Mouse (Mus musculus) left cerebral cortex, postnatal 10 days (tissue): ENCODE results near the gene 1810010D01Rik. TPM values are rescaled to one million over a fixed set of nuclear protein-coding genes. Genes with fewer than 3 reads are reported as not detected.

Experiments
- DNase-seq, 2 experiments: peaks; one replicate each; pipeline ENCODE4 v3.0.0; 2021 to 2022; ENCODE audit warnings: low spot score in 2 of 2, mixed read lengths in 1 of 2; ENCODE audit errors: extremely low spot score in 1 of 2
- intact Hi-C: fragments of 180-260 bp; cut with DNase I; formaldehyde crosslinking; loops from one replicate; pipeline ENCODE4 v1.15.1; 2025
- total RNA-seq, 2 experiments: library from RNA; stranded (reverse); gene quantifications; 2 replicates each; pipeline ENCODE4 v1.2.3; 2021

Gene 1810010D01Rik
- total RNA-seq, 2 experiments from 2014 or later, result 0.73 TPM; not detected in 1

DNA sequence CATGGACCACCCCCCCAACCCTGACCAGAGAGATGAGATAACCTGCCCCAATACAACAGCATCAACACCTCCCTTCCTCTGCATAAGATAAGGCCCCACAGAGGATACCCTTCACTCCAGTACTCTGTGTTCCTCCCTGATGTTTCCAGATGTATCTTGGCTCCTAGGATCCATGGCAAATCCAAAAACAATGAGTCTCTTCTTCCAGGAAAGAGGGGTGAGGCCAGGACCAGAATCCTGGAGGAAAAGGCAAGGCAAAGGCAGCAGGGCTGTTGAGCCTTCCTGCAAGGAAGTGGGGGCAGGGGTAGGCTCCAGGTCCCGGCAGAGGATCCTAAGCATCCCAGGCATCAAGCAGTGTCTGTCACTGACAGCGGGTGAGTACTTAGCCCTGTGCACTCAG lies 13.4 kb upstream of the 1810010D01Rik start:
- DNase-seq, result no peak
- intact Hi-C loops, result no loop called here

DNA sequence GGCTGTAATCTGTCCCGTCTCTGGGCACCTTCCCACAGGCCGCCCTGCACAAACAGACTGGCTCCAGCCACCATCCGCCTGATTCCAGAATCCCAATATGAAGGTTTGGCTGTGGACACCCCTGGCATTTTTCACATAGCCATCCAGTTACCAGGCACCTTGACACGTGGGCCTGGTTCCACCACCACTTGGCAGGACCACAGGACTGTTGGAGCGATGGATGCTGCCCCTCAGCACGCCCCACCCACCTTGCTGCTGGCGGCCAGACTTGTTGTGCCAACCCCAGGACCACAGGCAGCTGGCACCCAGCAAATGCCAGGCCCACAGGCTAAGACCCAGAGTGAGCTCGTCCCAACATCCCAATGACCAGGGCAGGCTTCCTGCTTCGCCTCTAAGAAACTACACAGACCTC lies 11.5 kb upstream of the 1810010D01Rik start:
- peak in 1 of 2 experiments; percentile 46 for DNase-seq

DNA sequence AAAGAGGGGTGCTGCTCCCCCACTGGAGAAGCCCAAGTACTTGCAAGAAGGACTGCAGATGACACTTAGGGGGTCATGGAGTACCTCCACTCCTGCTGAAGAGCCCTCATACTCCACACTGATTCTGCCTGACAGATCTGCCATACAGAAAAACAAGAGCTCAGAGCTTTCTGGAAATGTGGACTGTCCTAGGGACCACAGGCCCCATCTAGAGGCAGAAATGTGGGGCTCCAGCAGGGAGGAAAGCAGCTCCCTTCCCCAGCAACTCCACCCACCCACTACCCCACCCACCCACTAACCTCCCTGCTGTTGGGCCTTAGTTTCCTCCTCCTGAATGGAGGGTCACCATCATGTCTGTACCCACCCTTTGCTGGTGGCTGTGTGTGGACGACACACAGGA lies 8.7 kb upstream of the 1810010D01Rik start:
- intact Hi-C loops, result no loop called here
- no peak for DNase-seq

More for the DNA sequence above, 11.5 kb upstream of the 1810010D01Rik start:
- intact Hi-C loops, result no loop called here

DNA sequence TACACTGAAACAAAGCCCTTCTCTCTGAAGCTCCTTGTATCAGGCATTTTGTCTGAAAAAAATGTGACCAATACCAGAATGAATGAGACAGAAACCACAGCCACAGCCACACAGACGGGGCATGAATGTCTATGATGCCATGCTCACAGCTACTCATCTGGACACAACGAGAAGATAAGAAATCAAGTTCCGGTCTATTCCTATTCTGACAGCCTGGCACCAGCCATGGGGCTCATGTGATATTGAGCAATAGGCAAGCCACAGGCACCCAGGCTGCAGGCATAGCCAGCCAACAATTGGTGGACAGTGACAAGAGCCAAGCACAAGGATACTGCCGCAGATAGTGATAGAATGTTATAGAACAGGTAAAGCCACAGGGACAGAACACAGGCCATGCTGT lies 7.6 kb upstream of the 1810010D01Rik start:
- intact Hi-C loops, result no loop called here
- DNase-seq, result no peak

DNA sequence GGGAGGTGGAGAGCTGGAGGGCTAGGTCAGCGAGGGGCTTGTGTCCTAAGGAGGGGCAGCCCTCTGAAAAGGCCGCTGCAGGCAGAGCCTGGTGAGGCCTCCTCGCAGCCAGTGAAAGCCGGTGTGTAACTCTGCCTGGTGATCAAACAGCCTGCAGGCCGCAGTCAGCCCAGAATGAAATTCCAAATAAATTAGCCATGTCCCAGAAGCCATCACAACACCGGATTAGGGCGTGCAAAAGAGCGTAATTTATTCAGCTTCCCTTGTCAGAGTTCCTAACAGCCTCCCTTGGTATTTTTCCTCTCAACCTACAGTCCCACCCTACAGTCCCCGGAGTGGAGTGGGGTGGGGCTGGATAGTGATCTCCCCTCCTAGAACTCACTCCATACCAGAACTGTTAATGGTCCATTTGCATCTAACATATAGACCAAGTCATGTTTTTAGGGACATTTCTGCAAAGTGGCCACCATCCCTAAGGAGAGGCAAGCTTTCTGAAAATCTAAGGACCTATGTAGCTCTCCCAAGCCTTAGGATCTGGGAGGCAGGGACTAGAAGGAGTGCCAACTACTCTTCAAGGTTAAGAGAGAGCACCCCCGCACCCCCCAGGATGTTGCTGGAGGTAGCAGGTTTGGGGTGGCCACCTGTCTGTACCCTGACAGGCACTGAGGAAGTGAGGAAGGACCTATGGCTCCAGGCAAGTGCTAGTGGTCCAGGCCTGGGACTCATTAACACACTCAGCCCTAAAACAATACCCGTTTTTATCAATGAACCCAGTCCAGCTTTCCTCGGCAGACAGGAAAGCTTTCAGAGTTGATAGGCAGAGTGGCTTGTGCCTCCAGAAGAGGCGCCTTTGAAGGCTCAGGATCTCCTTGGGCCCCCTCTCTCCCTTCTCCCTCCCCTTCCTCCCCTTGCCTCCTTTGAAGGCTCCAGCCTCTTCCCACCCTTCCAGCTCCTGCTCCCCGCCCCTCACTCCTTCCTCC lies 4.1 kb upstream of the 1810010D01Rik start:
- DNase-seq, result no peak
- intact Hi-C loops, result no loop called here

DNA sequence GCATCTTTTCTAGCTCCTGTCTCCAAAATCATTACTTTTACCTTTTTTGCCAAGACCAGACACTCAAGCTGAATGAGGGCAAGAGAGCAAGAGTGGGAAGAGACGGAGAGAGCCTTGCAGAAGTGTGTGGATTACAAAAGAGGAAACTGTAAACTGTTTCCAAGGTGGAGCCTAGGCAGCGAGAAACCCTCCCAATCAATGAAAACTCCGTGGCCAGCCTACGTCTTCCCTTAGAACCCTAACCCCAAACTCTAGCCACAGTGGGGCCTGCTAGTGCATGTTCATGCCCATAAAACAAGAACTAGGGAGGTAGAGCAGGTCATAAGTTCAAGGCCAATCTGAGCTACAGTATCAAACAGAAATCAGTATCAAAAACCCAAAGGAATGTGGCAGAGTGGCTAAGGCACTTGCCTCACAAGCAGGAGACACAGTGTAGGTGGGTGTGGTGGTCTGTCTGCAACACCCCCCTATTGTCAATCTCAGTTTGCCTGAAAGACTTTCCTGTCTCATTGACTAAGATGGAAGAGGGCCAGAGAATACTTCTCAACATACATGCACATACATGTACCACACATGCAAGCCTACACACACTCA lies 2.7 kb upstream of the 1810010D01Rik start:
- DNase-seq, result no peak
- intact Hi-C loops, result no loop called here

DNA sequence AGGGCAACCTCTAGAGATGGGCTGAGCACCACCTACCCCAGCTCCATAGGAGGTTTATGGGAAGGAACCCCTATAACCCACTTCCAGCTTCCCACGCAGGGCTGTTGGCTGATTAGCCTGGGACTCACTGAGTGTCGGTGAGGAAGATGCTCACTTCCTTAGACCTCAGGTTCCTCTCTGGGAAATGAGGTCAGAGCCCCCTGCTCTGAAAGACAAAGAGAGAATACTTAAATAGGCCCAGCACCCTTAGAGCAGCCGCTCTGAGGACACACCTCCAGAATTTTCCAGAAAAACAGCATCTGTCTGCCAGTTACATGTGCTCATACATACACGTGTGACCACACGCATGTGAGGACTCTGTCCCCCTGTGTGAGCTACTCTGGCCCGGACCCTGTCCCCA lies 1.1 kb downstream of the 1810010D01Rik start:
- DNase-seq, result no peak
- intact Hi-C loops, result no loop called here

DNA sequence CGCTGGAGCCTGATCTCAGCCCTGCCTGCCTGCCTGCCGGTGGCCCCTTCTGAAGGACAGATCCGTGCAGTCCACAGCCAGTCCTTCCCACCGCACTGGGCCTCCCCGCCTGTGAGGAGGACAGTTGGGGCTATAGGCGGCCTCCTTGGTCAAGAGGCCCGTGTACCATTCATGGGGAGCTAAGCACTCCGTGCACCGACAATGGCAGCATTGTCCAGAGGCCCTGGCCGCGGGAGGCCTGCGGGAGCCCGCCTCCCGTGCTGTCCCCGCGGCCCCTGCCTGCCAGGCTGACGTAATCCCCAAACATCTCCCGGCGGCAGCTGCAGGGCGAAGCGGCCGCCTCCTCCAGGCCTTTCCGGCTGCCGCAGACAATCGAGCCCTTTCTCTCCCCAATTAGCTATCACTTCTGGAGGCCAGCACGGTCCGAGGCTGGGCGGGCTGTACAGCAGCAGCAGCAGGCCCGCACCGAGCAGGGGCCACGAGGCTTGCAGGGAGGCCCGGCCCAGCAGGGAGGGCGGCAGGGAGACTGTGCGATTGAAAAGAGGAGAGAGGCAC lies 1.8 kb downstream of the 1810010D01Rik start:
- peak; percentile 63 to 84 for DNase-seq
- intact Hi-C loops, result no loop called here

DNA sequence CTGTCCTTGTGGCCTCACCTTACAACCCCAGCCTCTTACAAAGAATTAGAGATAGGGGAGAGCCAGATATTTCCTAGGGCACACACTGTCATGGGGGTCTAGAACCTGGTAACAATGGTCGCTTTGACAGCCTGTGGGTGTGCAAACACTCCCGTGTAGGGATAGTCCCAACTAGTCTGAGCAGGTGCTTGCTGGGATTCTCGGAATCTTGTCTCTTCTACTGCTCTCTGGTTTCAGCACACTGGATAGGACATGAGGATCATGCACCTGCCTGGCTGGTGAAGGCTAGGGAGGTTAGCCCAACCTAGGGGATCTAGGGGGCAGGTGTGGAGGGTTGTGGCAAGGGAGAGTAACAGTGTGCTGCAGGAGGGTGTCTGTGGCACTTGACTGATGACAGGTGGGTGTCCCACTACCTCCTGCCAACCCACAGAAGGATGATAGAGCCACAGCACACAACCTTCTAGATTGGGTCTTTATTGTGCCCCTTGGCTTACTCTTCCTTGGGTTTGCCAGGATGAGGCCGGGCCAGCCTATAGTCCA lies 2.5 kb downstream of the 1810010D01Rik start:
- no peak for DNase-seq
- intact Hi-C loops, result no loop called here

DNA sequence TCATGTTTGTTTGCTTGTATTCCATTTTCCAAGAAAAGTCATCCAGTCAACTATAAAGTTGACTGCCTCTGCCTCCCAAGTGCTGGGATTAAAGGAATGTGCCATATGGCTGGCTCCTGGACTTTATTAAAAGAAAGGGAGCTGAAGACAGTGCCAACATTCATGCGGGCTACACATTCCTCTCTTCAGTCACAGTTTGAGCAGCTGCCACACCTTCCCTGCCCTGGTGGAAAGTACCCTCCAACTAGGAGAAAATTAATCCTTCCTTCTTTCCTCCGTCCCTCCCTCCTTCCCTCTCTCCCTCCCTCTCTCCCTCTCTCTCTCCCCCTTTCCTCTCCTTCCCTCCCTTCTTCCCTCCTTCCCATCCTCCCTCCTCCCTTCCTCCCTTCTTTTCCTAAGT lies 8.2 kb downstream of the 1810010D01Rik start:
- intact Hi-C loops, result no loop called here
- no peak for DNase-seq

DNA sequence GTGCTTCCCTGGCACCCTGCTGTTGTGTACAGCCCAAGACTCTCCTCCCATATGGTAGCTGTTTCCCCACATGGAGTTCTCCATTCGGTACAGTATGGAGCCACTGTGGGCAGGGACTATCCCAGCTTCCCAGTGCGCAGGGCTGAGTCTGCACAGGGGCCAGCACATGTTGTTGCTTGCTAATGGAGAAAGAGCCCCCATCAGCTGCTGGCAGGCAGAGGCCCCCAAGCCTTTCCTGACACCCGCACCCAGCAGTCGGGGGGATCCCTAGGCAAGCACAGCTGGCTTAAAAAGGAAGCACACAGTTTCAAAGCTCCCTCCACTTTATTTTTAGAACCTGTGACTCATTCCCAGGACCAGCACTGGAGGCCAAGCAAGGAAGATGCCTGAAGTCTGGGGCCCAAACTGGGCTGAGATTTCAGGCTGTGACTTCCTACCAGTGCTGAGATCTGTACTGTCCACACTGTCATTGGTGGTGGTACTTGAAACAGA lies 9.7 kb downstream of the 1810010D01Rik start:
- DNase-seq, result peak in 1 of 2 experiments; percentile 52
- intact Hi-C loops, result no loop called here

DNA sequence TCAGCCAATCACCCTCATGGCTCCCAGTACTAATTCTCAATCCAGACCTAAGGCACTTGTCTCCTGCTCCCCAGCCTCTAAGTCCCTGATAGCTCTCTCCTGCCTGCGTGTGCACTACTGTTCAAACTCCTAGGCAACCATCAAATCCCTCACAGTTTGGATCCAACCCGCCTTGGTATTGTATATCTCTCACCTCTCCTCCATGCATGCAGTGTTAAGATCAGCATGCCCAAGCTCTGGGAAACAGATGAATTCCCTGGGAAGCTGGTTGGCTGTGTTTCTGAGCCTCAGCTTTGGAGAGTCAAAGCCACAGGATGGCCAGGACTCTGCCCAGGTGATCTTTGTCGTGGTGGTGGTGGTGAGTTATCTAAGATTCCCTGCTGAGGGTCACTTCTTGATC lies 10.2 kb downstream of the 1810010D01Rik start:
- DNase-seq, result no peak
- intact Hi-C loops, result no loop called here

DNA sequence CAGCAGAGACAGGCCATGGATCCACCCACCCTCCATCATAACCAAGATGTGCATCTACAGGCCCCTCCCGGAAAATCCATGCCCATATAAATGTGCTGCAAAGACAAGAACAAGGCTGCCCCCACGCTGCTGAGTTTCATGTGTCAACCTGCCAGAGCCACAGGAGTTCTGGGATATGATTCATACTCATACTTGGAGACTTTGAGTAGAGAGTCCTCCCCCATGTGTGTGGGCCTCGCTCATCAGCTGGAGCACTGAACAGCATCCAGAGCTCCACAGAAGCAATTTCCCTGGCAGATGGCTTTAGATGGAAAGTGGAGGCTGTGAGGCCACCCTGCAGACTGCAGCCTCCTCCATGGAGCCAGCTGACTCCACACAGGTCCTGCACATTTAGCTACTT lies 10.9 kb downstream of the 1810010D01Rik start:
- intact Hi-C loops, result no loop called here
- DNase-seq, result peak; percentile 46 to 56

DNA sequence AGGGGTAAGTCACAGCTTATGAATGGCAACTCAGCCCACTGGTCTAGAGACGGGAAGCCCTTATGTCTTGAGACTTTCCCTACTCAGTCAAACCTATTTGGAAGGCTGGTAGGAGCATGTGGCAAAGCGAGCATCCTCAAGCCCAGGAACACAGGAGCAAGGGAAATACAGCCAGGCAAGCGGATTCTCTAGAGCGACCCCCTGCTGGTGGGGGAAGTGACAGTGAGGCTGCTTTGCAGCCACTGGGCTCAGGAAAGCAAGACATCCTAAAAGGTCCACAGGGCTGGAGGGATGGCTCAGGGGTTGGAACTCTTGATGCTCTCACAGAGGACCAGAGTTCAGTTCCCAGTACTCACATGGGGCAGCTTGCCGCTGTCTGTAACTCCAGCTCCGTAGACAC lies 11.6 kb downstream of the 1810010D01Rik start:
- DNase-seq, result peak in 1 of 2 experiments; percentile 40

DNA sequence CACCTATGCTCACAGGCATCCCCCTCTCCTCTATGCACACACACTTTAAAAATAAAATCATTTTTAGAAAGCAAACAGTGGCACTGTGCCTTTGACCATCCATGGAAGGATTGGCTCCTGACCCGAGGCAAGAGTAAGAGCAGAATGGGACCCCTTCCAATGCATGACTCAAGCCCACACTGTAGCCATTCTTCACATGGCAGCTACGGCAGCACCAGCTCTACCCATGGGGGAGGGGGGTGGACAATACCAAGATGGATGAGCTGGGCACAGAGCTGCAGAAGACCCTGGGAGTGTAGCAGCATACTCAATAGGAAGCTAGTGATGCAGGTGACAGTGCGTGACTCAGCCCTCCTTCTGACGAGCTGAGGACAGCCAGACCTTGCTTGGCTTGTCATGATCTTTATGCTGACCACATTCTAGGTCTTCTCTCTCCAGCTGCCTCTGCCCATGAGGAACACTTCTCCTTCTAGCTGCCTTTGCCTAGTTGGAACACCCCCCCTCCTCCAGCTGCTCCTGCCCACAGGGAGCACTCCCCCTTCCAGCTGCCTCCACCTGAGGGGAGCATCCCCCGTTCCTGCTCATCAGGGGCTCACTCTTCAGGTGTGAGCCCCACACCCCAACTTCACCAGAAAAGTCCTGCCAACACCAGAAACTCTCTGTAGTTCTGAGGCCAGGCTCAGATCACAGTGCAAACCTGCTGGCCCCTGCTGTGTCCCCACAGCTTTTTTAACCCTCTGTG lies 12.6 kb downstream of the 1810010D01Rik start:
- intact Hi-C loops, result no loop called here
- no peak for DNase-seq

More for the DNA sequence above, 11.6 kb downstream of the 1810010D01Rik start:
- intact Hi-C loops, result no loop called here

DNA sequence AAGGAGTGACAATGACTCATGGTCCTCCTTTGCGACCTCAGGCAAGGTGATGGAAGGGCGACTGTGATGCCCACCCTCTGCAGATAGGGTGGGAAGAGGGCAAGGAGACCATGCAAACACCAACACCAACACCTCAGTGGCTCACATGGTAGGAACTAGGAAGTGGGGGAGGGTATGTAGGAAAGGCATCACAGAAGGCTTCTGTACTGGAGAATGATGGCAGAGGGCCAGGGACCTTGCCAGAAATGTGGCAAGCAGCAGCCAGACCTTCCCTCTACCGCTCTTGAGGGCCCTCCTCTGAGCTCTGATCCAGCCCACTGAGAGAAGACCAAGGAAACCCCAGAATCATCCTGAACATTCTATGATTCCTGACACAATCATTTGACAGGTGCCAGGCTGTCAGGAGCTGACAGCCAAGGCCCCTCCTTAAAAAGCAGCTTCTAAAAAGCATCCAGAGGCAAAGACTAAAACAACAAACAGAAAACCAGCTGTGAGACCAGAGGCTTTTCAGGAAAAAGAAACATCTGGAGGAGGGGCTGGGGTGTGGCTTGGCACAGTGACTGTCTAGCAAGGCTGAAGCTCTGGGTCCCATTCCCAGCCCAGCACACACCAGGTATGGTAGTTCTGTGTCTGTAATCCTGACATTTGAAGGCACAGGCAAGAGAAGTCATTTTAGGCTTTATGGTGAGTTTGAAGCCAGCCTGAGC lies 13.3 kb downstream of the 1810010D01Rik start:
- intact Hi-C loops, result no loop called here
- DNase-seq, result peak; percentile 70 to 84

DNA sequence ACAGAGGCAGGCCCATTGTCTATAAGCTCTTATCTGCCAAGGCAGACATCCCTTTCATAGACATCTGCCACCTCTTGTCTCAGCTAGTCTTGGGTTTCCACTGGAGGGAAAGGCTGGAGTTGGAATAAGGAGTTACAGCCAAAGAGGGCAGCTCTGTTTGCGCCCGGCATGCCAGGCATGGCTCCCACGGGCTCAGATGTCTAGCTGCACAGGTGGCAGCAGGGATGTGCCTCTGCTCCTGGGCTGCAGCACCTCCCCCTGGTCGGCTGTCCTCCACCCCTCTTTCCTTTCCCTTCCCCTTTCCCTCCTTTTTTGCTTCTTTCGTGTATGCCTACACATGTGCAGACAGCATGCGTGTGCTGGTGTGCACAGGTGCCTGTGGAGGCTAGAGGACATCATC lies 15.1 kb downstream of the 1810010D01Rik start:
- DNase-seq, result no peak
- intact Hi-C loops, result no loop called here

DNA sequence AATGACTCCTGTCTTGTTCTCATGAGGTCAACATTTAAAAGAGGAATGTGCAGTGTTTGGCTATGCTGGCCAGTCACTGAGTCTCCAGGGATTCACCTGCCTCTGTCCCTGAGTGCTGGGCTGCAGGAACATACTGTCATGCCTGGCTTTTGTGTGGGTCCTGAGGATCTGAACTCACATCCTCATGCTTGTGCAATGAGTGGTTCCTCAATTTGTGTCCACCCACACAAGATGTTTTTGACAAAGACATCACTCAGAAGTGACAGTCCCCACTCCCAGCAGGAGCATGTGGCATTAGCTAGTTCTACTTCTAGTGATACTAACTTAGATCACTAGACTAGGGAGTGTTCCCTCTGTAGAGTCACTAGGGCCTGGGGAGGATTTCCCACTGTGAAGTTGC lies 17.4 kb downstream of the 1810010D01Rik start:
- DNase-seq, result no peak
- intact Hi-C loops, result no loop called here
